Mouse (Mus musculus): ENCODE results near the gene Orc3. TPM values are rescaled to one million over a fixed set of nuclear protein-coding genes. Genes with fewer than 3 reads are reported as not detected.

Gene Orc3
- polyA plus RNA-seq, 1 experiment from 2014 or later, result 61.5 TPM

- no peaks in the 10 kb centered on the region for H3K27me3 ChIP-seq (replicated peaks)
- peak within 1 kb of the TSS; percentile 89 for H3K4me2 ChIP-seq
- H3K4me1 ChIP-seq, result peaks cover 29% of the 10 kb centered on the region
- peak within 1 kb of the TSS; percentile 99 for H3K9ac ChIP-seq
- WGBS, result under 1% methylated on average over 44 of the region's 53 CpGs
- peak within 1 kb of the TSS; percentile 98 for H3K4me3 ChIP-seq
- peak; percentile 51 for ATAC-seq (ENCODE audit: extremely low read depth, insufficient number of reproducible peaks, low FRiP score, low TSS enrichment)
- H3K9me3 ChIP-seq, result no peaks in the 10 kb centered on the region
- no peaks in the 10 kb centered on the region; the same call in 1 of the 2 replicates for H3K36me3 ChIP-seq
- peak within 1 kb of the TSS; percentile 96 for H3K27ac ChIP-seq (replicated peaks)
These were observed 64.0 kb downstream of the Orc3 start, which contains the start of gene Akirin2 for GRCm38 (mm10) chr4:34550748-34551097. Akirin2 (plus strand) TSS chr4:34550937.

DNA sequence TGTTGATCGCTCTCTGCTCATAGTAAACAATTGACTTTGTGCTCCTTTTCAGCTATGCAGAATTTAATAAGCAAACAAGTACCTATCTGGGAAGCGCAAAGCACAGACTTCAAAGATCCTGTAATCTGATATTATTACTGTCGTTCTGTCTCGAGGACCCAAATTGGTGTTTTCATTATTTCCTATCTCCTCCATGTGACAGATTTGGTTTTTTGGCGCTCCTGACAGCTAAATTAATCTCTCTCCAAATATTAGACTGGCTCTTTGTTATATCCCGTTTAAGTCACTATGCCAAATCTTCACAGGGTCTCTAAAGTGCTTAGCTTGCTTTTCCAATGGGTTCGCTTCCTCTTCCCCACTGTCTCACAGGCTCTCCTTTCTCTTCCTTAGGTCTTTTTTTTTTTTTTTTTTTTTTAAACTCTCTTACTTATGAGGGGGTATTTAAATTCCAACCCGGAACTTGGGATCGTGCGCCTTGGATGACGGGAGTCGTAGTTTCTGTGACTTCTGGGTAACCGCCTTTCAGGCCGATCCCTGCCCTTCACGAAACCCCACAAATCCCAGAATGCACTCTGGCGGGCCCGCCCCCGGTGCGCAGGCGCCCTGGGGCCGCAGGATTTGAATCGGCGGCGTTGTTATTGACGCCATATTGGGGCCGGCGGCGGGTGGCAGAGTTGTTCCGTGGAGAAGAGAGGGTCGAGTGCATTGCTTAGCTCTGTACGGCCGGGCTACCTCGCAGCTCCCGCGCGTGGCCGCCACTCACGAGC, 64.6 kb downstream of the Orc3 start:
- Histone ChIP-seq H3K9me3 (no peaks in the 10 kb centered on the region), H3K27me3 (replicated peaks) (no peaks in the 10 kb centered on the region), H3K36me3 (no peaks in the 10 kb centered on the region), H3K4me1 (peaks cover 23% of the 10 kb centered on the region), H3K4me3 (peak overlapping the region; percentile 98), H3K9ac (peak overlapping the region; percentile 99), H3K27ac (replicated peaks) (peak overlapping the region; percentile 96), H3K4me2 (peak overlapping the region; percentile 89)
- peak; percentile 83 for ATAC-seq (ENCODE audit: extremely low read depth, insufficient number of reproducible peaks, low FRiP score, low TSS enrichment)
- 2% methylated on average over 38 of the region's 38 CpGs for WGBS

DNA sequence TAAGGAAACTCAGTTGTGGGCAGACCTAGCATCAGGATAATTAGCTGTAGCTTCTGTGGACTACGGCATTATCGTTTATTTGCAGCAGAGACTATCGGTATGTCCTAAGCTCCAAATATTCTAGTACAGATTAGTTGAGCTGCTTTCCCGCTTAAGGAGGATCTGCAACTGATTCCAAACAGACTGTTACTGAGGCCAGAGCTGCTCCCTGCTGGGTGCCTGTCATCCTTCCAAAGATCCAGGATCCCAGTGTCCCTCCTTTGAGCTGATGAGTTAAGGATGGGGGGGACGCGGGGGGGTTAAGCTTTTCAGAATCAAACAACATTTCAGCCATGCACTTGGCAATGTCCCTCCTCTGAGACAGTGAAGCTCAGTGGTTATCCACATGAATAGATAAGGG, 84.8 kb downstream of the Orc3 start:
- Histone ChIP-seq H3K4me1 (no peaks in the 10 kb centered on the region), H3K9me3 (0 out of 2 replicates have a peak, but pooled peaks cover 3% of the 10 kb centered on the region), H3K36me3 (no peaks in the 10 kb centered on the region), H3K9ac (no peak overlapping the region), H3K27ac (replicated peaks) (no peak overlapping the region), H3K4me2 (no peak overlapping the region), H3K4me3 (no peak overlapping the region), H3K27me3 (replicated peaks) (no peaks in the 10 kb centered on the region)
- ATAC-seq (ENCODE audit: extremely low read depth, insufficient number of reproducible peaks, low FRiP score, low TSS enrichment), result no peak
- WGBS, result 78% methylated on average over 6 of the region's 6 CpGs

- H3K27me3 ChIP-seq (replicated peaks), result no peaks in the 10 kb centered on the region
- no peaks in the 10 kb centered on the region for H3K9me3 ChIP-seq
- H3K4me3 ChIP-seq, result no peak overlapping the region
- no peak overlapping the region for H3K27ac ChIP-seq (replicated peaks)
- H3K36me3 ChIP-seq, result no peaks in the 10 kb centered on the region
- WGBS, result 61% methylated on average over 4 of the region's 4 CpGs
- H3K9ac ChIP-seq, result no peak overlapping the region
- ATAC-seq (ENCODE audit: extremely low read depth, insufficient number of reproducible peaks, low FRiP score, low TSS enrichment), result no peak
- H3K4me2 ChIP-seq, result no peak overlapping the region
- H3K4me1 ChIP-seq, result no peaks in the 10 kb centered on the region
These were observed 85.4 kb downstream of the Orc3 start for GRCm38 (mm10) chr4:34529379-34529778.

DNA sequence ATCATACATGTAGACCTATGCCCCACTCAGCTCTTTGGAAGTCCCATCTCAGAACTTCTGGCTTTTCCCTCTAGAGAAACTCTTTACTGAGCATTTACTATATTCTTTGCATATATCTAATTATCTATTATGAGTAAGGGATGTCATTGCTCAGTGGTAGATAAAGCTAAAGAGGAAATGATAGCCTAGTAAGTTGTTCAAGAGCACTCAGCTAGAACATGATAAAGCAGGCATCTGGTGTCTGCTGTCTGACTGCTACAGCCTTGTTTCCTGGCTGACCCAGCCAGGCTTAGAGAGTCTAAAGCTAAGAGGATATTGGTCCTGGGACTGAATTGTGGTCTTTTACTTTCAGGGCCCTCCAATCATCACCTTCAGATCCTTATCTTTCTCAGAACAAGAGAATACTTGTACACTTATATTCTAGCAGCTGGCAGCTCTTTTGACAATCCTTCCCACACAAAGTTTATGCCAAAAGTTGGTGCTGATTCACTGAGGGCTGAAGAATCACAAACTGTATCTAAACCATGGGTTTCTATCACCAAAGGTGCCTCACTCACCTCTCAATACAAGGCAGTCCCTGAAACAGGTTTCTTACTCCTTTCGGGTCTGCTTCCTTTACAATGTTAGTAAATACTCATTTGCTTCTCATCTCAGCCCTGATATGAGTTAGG, 86.2 kb downstream of the Orc3 start:
- no peaks in the 10 kb centered on the region for H3K9me3 ChIP-seq
- H3K36me3 ChIP-seq, result no peaks in the 10 kb centered on the region
- no peak overlapping the region for H3K27ac ChIP-seq (replicated peaks)
- no peak overlapping the region for H3K9ac ChIP-seq
- H3K27me3 ChIP-seq (replicated peaks), result no peaks in the 10 kb centered on the region
- H3K4me2 ChIP-seq, result no peak overlapping the region
- H3K4me1 ChIP-seq, result no peaks in the 10 kb centered on the region
- no peak for ATAC-seq (ENCODE audit: extremely low read depth, insufficient number of reproducible peaks, low FRiP score, low TSS enrichment)
- 89% methylated on average over 1 of the region's 1 CpGs for WGBS
- H3K4me3 ChIP-seq, result no peak overlapping the region

DNA sequence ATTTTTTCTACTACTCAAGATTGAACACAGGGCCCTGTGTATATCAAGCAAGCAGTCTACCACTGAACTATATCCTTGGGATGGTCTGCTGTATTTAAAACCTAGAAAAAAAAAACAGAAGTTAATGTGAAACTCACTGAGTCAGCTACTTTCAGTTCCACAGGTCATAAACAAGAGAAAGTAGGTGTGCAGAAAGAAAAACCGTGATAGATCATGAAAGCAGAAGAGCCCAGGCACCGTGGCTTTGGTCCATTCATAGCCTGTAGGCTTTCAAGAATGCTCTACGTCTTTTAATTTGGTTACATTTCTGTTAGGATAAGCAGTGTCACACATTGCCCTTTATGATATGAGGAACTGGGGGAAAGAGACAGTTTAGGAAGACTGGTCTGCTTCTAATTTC, 88.0 kb downstream of the Orc3 start:
- no peaks in the 10 kb centered on the region for H3K36me3 ChIP-seq
- no peaks in the 10 kb centered on the region for H3K4me1 ChIP-seq
- no peaks in the 10 kb centered on the region for H3K9me3 ChIP-seq
- WGBS, result 76% methylated on average over 3 of the region's 3 CpGs
- no peak overlapping the region for H3K9ac ChIP-seq
- ATAC-seq (ENCODE audit: extremely low read depth, insufficient number of reproducible peaks, low FRiP score, low TSS enrichment), result no peak
- H3K27me3 ChIP-seq (replicated peaks), result no peaks in the 10 kb centered on the region
- no peak overlapping the region for H3K27ac ChIP-seq (replicated peaks)
- no peak overlapping the region for H3K4me3 ChIP-seq
- no peak overlapping the region for H3K4me2 ChIP-seq

GRCm38 (mm10) chr4:34523586-34523985, 91.2 kb downstream of the Orc3 start:
- no peak for ATAC-seq (ENCODE audit: extremely low read depth, insufficient number of reproducible peaks, low FRiP score, low TSS enrichment)
- H3K27me3 ChIP-seq (replicated peaks), result no peaks in the 10 kb centered on the region

GRCm38 (mm10) chr4:34522846-34523245, 91.9 kb downstream of the Orc3 start:
- 63% methylated on average over 3 of the region's 3 CpGs for WGBS
- Histone ChIP-seq H3K4me1 (no peaks in the 10 kb centered on the region), H3K4me2 (no peak overlapping the region), H3K9me3 (no peaks in the 10 kb centered on the region), H3K9ac (no peak overlapping the region), H3K27me3 (replicated peaks) (no peaks in the 10 kb centered on the region), H3K4me3 (no peak overlapping the region), H3K36me3 (no peaks in the 10 kb centered on the region), H3K27ac (replicated peaks) (no peak overlapping the region)
- no peak for ATAC-seq (ENCODE audit: extremely low read depth, insufficient number of reproducible peaks, low FRiP score, low TSS enrichment)

More at GRCm38 (mm10) chr4:34523586-34523985, 91.2 kb downstream of the Orc3 start:
- H3K4me1 ChIP-seq, result no peaks in the 10 kb centered on the region
- no peak overlapping the region for H3K4me3 ChIP-seq
- no peak overlapping the region for H3K4me2 ChIP-seq
- H3K9ac ChIP-seq, result no peak overlapping the region
- H3K27ac ChIP-seq (replicated peaks), result no peak overlapping the region
- H3K36me3 ChIP-seq, result no peaks in the 10 kb centered on the region
- 87% methylated on average over 4 of the region's 4 CpGs for WGBS
- H3K9me3 ChIP-seq, result no peaks in the 10 kb centered on the region

Other genes with a start within 250 kb of the Orc3 start
- gene Akirin2, start 64.0 kb downstream of the Orc3 start, polyA plus RNA-seq (2015; fragmentation: Nextera tagmentation; extraction: Ambion mirVana), result 36.9 and 37.4 TPM in 2 replicates
- 44.6 and 50.8 TPM in 2 replicates for gene Rars2, start within 50 bp of the Orc3 start, polyA plus RNA-seq (2015; fragmentation: Nextera tagmentation; extraction: Ambion mirVana)
- gene Slc35a1, start 72.5 kb upstream of the Orc3 start, polyA plus RNA-seq (2015; fragmentation: Nextera tagmentation; extraction: Ambion mirVana), result 43.9 and 45.4 TPM in 2 replicates
- gene Cfap206, start 115.3 kb upstream of the Orc3 start, polyA plus RNA-seq (2015; fragmentation: Nextera tagmentation; extraction: Ambion mirVana), result 0.24 TPM in 1 of 2 replicates, not detected in the other
- gene Gm136, start 141.3 kb upstream of the Orc3 start, polyA plus RNA-seq (2015; fragmentation: Nextera tagmentation; extraction: Ambion mirVana), result not detected in 2 replicates
- 56.8 and 58.9 TPM in 2 replicates for gene Smim8, start 163.5 kb upstream of the Orc3 start, polyA plus RNA-seq (2015; fragmentation: Nextera tagmentation; extraction: Ambion mirVana)